In genomic region chr1:176826186-176826585, GRCm38 (mm10) we compare ENCODE assay signal across 16 mouse cellular contexts. TPM values are rescaled to one million over a fixed set of nuclear protein-coding genes. Genes with fewer than 3 reads are reported as not detected.
A peak's percentile ranks its signal among the peaks of the same experiment; 100 is the strongest.
DNase-seq lines count a peak whose midpoint lies in the region; ATAC-seq and TF ChIP-seq lines count a peak whose summit lies in the region.
"Had no signal": no experiment of that assay in that cellular context is flagged by ENCODE, and none has a peak within 500 bp of the region (broad histone marks: within the 10 kb centered on the region; RNA-seq: fewer than 3 reads in every experiment).

No protein-coding gene starts in this region.

- H3K4me2 ChIP-seq in lung, postnatal 0 days (replicated peaks; ENCODE audit: low read depth, low read length): no peak overlapping the region
- H3K4me2 ChIP-seq: heart, embryonic 13.5 days; hindbrain, embryonic 12.5 days; limb, embryonic 13.5 days had no signal

- no peaks in the 10 kb centered on the region for H3K36me3 ChIP-seq in lung, postnatal 0 days (ENCODE audit: insufficient read depth, low read length)

- no peak overlapping the region for H3K9ac ChIP-seq in lung, postnatal 0 days (replicated peaks; ENCODE audit: low read depth)
- H3K9ac ChIP-seq: heart, embryonic 13.5 days; hindbrain, embryonic 12.5 days; limb, embryonic 13.5 days had no signal

- no peaks in the 10 kb centered on the region for H3K9me3 ChIP-seq in lung, postnatal 0 days (ENCODE audit: low read length)
- H3K9me3 ChIP-seq: heart, embryonic 13.5 days; hindbrain, embryonic 12.5 days; limb, embryonic 13.5 days had no signal

- 59% methylated on average over 11 of the region's 11 CpGs for WGBS in lung, postnatal 0 days

- peak; percentile 83 for ATAC-seq in lung, postnatal 0 days
- peak; percentile 75 for ATAC-seq in monocyte, adult 5-6 weeks (replicated peaks; ENCODE audit: insufficient number of reproducible peaks, low FRiP score, low TSS enrichment, poor library complexity, severe bottlenecking)
- ATAC-seq: intestine, embryonic 16.5 days had no signal

- TF ChIP-seq CTCF in gastrocnemius, adult 2 months (IDR thresholded peaks at IDR 0.05): no peak
- TF ChIP-seq CTCF in lung, postnatal 0 days (IDR thresholded peaks at IDR 0.05): no peak

- peaks cover 12% of the 10 kb centered on the region for H3K4me1 ChIP-seq in brown adipose tissue, adult 24 weeks (ENCODE audit: control insufficient read depth, insufficient read depth, insufficient read length, low read length)
- no peaks in the 10 kb centered on the region for H3K4me1 ChIP-seq in lung, postnatal 0 days (ENCODE audit: insufficient read depth, low read depth, low read length)
- H3K4me1 ChIP-seq: limb, embryonic 13.5 days had no signal

- intact Hi-C loops in gastrocnemius, adult 2 months (cut with DNase I): no loop called here
- intact Hi-C loops in gastrocnemius, postnatal 14 days (cut with DNase I; ENCODE audit: low total_unique reads): no loop called here

- H3K27ac ChIP-seq in gastrocnemius, adult 2 months: peak overlapping the region; percentile 3; the same call in 1 of the 2 replicates
- peak overlapping the region; percentile 90 for H3K27ac ChIP-seq in brown adipose tissue, adult 24 weeks (replicated peaks; ENCODE audit: low read depth, low read length)
- peak overlapping the region; percentile 48; the same call in 1 of the 2 replicates for H3K27ac ChIP-seq in lung, postnatal 0 days (ENCODE audit: low read length)
- H3K27ac ChIP-seq: heart, embryonic 13.5 days; hindbrain, embryonic 12.5 days; kidney, postnatal 0 days; limb, embryonic 13.5 days had no signal

- peak; percentile 79 for TF ChIP-seq EP300 in lung, postnatal 0 days (IDR thresholded peaks at IDR 0.05)

- DNase-seq in gastrocnemius, adult 2 months: no peak
- DNase-seq in gastrocnemius, postnatal 14 days: no peak
- DNase-seq in lung, postnatal 0 days (ENCODE audit: low spot score): peak; percentile 82
- DNase-seq in cerebellum, postnatal 14 days: no peak
- DNase-seq in urinary bladder, postnatal 14 days (ENCODE audit: low spot score): no peak
- DNase-seq: cerebellum, adult 11 months; cerebellum, postnatal 36 days; gastrocnemius, postnatal 10 days; retina, postnatal 1 day had no signal

- no peaks in the 10 kb centered on the region for H3K27me3 ChIP-seq in lung, postnatal 0 days (replicated peaks; ENCODE audit: insufficient read depth, low read length)
- H3K27me3 ChIP-seq: heart, embryonic 13.5 days; hindbrain, embryonic 12.5 days; limb, embryonic 13.5 days had no signal

- H3K4me3 ChIP-seq in gastrocnemius, adult 2 months: no peak overlapping the region
- no peak overlapping the region for H3K4me3 ChIP-seq in brown adipose tissue, adult 24 weeks (ENCODE audit: insufficient read depth, low read depth, low read length)
- H3K4me3 ChIP-seq in lung, postnatal 0 days (ENCODE audit: low read depth, low read length): no peak overlapping the region
- H3K4me3 ChIP-seq: heart, embryonic 13.5 days; hindbrain, embryonic 12.5 days; limb, embryonic 13.5 days had no signal

RNA-seq across cellular contexts. Expression of gene Sdccag8, which starts 11.7 kb away (rescaled TPM):
- 1 to 10 TPM; 4.0 to 4.9 TPM for total RNA-seq in gastrocnemius, adult 2 months (2021)
- total RNA-seq in gastrocnemius, postnatal 14 days (2021): 1 to 10 TPM; 3.1 to 4.1 TPM
- 4.2 and 7.5 TPM in 2 replicates for polyA plus RNA-seq in brown adipose tissue, adult 24 weeks (2012; ENCODE audit: insufficient read depth, insufficient read length, missing spikeins)
- 14.5 and 15.9 TPM in 2 replicates for polyA plus RNA-seq in lung, postnatal 0 days (2015; fragmentation: Nextera tagmentation; extraction: Ambion mirVana)
- 63.4 to 86.0 TPM (median 78.7 TPM) in 3 replicates for total RNA-seq in monocyte, adult 5-6 weeks (2017)

RNA-seq across cellular contexts. Expression of gene Cep170, which starts 12.3 kb away (rescaled TPM):
- 10 to 100 TPM; 14.5 to 16.2 TPM for total RNA-seq in gastrocnemius, adult 2 months (2021)
- 10 to 100 TPM; 20.2 to 25.3 TPM for total RNA-seq in gastrocnemius, postnatal 14 days (2021)
- polyA plus RNA-seq in brown adipose tissue, adult 24 weeks (2012; ENCODE audit: insufficient read depth, insufficient read length, missing spikeins): 13.2 and 15.1 TPM in 2 replicates
- 12.7 and 12.8 TPM in 2 replicates for polyA plus RNA-seq in lung, postnatal 0 days (2015; fragmentation: Nextera tagmentation; extraction: Ambion mirVana)
- total RNA-seq in monocyte, adult 5-6 weeks (2017): 80.3 to 121 TPM (median 107 TPM) in 3 replicates

Comparison
In these comparisons a context has a peak if more than half of its experiments do, and no peak if none do; other contexts are left out.
1. H3K27ac ChIP-seq: peak in every context shown above with its lines; median percentile 90 in brown adipose tissue, adult 24 weeks; 48 in lung, postnatal 0 days; 3 in gastrocnemius, adult 2 months.
2. RNA of gene Sdccag8, which starts 11.7 kb away (total RNA-seq): 63.4 to 86.0 TPM in monocyte, adult 5-6 weeks; 4.0 to 4.9 TPM in gastrocnemius, adult 2 months and 3.1 to 4.1 TPM in gastrocnemius, postnatal 14 days; every median in the first group is over 10 times any median in the second.